Mouse (Mus musculus) heart, embryonic 13.5 days (tissue): ENCODE measurements around the gene Lyplal1. TPM values are rescaled to one million over a fixed set of nuclear protein-coding genes. Genes with fewer than 3 reads are reported as not detected.

ENCODE experiments used
- ATAC-seq: fragments of 200-750 bp; cut with Nextera tagmentation; 2 replicates; pipeline ENCODE4 v1.8.0; 2017; ENCODE audit warnings: moderate TSS enrichment; ENCODE audit not compliant: insufficient number of reproducible peaks, low FRiP score, low TSS enrichment; ENCODE audit errors: extremely low read depth
- H3K27ac ChIP-seq: fragments of 300-500 bp; sonication (generic); replicated peaks from 2 replicates; pipeline ENCODE4 v1.5.1; 2015; ENCODE audit warnings: moderate library complexity, mild to moderate bottlenecking, inconsistent platforms
- H3K27me3 ChIP-seq: fragments of 300-500 bp; sonication (generic); replicated peaks from 2 replicates; pipeline ENCODE4 v1.6.1; 2015; ENCODE audit warnings: mild to moderate bottlenecking, inconsistent platforms
- H3K36me3 ChIP-seq: fragments of 300-500 bp; sonication (generic); 2 replicates; pipeline ENCODE4 v1.6.1; 2015; ENCODE audit warnings: mild to moderate bottlenecking, inconsistent platforms
- H3K4me1 ChIP-seq: fragments of 300-500 bp; sonication (generic); 2 replicates; pipeline ENCODE4 v1.6.1; 2015; ENCODE audit warnings: inconsistent platforms
- H3K4me2 ChIP-seq: fragments of 300-500 bp; sonication (generic); 2 replicates; pipeline ENCODE4 v1.6.1; 2015; ENCODE audit warnings: inconsistent platforms, mild to moderate bottlenecking, moderate library complexity
- H3K4me3 ChIP-seq: fragments of 300-500 bp; sonication (generic); 2 replicates; pipeline ENCODE4 v1.5.1; 2015; ENCODE audit warnings: moderate library complexity, mild to moderate bottlenecking, inconsistent platforms
- H3K9ac ChIP-seq: fragments of 300-500 bp; sonication (generic); 2 replicates; pipeline ENCODE4 v1.6.1; 2015; ENCODE audit warnings: inconsistent platforms, mild to moderate bottlenecking, moderate library complexity
- H3K9me3 ChIP-seq: fragments of 300-500 bp; sonication (generic); 2 replicates; pipeline ENCODE4 v1.6.1; 2016; ENCODE audit warnings: inconsistent platforms
- WGBS: fragments of 180-500 bp; shearing (Covaris S2); methylation state at CpG from one replicate; pipeline ENCODE4 v1.1.7; 2015; ENCODE audit warnings: mixed read lengths; 5-methylcytosine and 5-hydroxymethylcytosine counted together
- polyA plus RNA-seq: library from polyadenylated mRNA; unstranded; fragments of >200 nt; fragmentation: Nextera tagmentation; extraction: Ambion mirVana; gene quantifications from 2 replicates; pipeline ENCODE4 v1.2.1, GENCODE M21; 2015

The Lyplal1 gene
- polyA plus RNA-seq, 1 experiment from 2014 or later: 12.9 TPM

DNA sequence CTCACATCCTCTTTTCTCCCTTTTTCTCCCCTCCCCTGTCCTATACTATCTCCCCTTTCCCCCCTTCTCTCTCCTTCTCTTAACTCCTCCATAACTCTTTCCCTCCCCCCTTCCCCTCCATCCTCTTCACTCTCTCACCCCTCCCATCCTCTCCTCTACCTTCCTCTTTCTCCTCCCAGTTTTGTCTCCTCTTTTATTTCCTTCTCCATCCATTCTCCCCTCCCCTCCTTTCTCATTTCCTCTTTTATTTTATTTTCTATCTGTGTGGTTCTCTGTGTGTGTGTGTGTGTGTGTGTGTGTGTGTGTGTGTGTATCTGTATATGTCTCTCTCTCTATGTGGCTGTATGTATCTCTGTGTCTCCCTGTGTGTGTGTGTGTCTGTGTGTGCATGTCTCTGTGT lies 6.6 kb upstream of the Lyplal1 start:
- Histone ChIP-seq H3K27me3 (no peaks in the 10 kb centered on the region), H3K9me3 (no peaks in the 10 kb centered on the region), H3K4me2 (no peak overlapping the region), H3K4me3 (no peak overlapping the region), H3K36me3 (no peaks in the 10 kb centered on the region), H3K9ac (no peak overlapping the region), H3K27ac (no peak overlapping the region), H3K4me1 (no peaks in the 10 kb centered on the region)
- no peak; the same call in 1 of the 2 replicates for ATAC-seq

DNA sequence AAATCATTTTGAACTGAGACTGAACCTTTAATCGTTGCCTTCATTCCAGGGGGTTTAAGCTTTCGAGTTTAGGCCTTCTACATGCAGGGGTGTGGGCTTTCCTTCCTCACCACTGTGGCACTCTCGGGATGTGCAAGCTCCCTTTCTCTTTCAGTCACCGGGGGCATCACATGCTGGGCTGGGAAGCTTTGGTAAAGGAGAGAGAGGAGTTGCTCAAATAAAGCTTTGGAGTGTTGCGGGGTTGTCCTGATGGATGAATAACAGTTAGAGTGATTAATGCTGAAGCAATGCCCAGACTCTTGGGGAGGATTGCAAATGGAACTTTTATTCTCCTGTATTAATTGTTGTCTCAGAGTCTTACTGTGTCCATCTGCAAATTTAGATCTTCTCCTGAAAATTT lies 2.7 kb upstream of the Lyplal1 start:
- peaks cover 12% of the 10 kb centered on the region for H3K4me1 ChIP-seq
- H3K9ac ChIP-seq: no peak overlapping the region
- no peak overlapping the region for H3K27ac ChIP-seq
- no peaks in the 10 kb centered on the region for H3K27me3 ChIP-seq
- no peaks in the 10 kb centered on the region for H3K9me3 ChIP-seq
- no peak overlapping the region for H3K4me3 ChIP-seq
- WGBS: 46% methylated on average over 5 of the region's 5 CpGs
- ATAC-seq: no peak
- no peak overlapping the region for H3K4me2 ChIP-seq
- no peaks in the 10 kb centered on the region for H3K36me3 ChIP-seq

DNA sequence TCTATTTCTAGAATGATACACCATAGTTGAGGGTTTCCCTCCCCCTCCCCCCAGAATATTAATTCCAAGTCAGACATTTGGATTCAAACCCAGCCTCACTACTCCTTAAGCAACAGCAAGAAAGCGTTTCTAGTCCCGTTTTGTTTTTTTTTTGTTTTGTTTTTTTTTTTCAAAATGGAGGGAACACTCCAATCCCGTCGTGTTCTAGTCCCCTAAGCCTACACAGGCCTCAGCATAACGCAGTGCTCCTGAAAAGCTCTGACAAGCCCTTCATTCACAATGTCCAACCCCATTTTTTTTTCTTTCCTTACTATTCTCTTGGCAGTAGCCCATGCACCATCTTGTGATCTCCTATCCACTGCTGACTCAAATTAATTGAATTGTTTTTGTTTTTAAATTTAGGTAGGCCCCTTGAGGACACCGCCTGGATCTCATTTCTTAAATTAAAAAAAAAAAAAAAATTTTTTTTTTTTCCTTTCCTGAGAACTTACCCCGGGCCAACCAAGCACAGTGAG lies 967 bp downstream of the Lyplal1 start:
- ATAC-seq: no peak
- no peaks in the 10 kb centered on the region for H3K27me3 ChIP-seq
- H3K4me2 ChIP-seq: peak overlapping the region; percentile 84
- H3K27ac ChIP-seq: no peak overlapping the region
- H3K4me1 ChIP-seq: peaks cover 12% of the 10 kb centered on the region
- WGBS: 76% methylated on average over 7 of the region's 7 CpGs
- no peaks in the 10 kb centered on the region for H3K9me3 ChIP-seq
- peaks cover 8% of the 10 kb centered on the region; the same call in 1 of the 2 replicates for H3K36me3 ChIP-seq
- H3K4me3 ChIP-seq: peak overlapping the region; percentile 83; the same call in 1 of the 2 replicates
- peak overlapping the region; percentile 91 for H3K9ac ChIP-seq

DNA sequence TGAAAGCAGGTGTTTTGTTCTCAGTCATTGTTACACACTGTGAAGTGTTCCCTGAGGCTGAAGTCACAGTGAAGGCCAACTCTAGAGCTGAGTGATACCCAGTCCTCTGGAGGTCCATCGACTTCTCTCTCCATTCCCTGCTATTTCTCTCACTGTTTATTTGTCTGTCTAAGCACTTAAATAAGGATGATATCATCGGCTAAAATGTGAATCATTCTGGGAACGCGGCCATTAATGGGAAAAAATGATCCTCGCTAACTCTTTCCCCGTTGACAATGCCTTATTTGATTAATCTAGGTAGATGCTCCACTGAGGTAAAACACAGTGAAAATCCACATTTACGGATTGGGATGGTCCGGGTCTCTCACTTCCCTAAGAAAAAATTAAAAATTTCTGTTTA lies 14.8 kb downstream of the Lyplal1 start:
- ATAC-seq: no peak
- H3K9me3 ChIP-seq: no peaks in the 10 kb centered on the region
- WGBS: 74% methylated on average over 8 of the region's 8 CpGs
- no peak overlapping the region for H3K27ac ChIP-seq
- H3K9ac ChIP-seq: no peak overlapping the region
- H3K36me3 ChIP-seq: no peaks in the 10 kb centered on the region
- no peak overlapping the region for H3K4me3 ChIP-seq
- H3K4me1 ChIP-seq: 0 out of 2 replicates have a peak, but pooled peaks cover 7% of the 10 kb centered on the region
- no peak overlapping the region for H3K4me2 ChIP-seq
- H3K27me3 ChIP-seq: no peaks in the 10 kb centered on the region

DNA sequence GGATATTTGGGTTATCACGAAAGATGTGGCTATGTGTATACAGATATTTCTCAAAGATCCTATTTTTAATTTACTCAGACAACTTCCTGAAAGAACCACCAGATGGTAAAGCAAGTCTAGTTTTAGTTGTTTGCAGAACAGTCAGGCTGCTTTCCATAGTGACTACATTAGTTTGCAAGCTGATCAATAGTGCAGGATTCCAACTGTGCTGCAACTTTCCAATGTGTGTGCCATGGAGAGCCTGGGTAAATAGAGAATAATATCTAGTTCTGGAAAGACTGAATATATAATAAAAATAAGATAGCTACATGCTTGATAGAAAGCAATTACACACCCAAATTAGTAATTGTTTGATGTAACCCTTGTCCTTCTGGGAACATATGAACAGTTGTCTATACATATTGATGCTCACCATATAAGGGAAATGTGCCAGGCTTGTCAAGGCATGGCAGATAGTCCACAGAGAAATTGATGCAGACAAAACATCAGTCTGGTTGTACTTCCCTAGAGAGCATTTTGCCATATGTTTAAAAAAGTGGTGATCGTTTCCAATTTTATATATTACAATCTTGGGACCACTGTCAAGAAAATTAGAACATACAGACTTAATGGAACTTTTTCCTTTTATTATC lies 50.7 kb downstream of the Lyplal1 start:
- H3K9me3 ChIP-seq: no peaks in the 10 kb centered on the region
- H3K36me3 ChIP-seq: no peaks in the 10 kb centered on the region
- H3K27me3 ChIP-seq: no peaks in the 10 kb centered on the region
- ATAC-seq: no peak
- H3K27ac ChIP-seq: no peak overlapping the region
- no peaks in the 10 kb centered on the region for H3K4me1 ChIP-seq
- WGBS: 84% methylated on average over 2 of the region's 2 CpGs
- no peak overlapping the region for H3K4me2 ChIP-seq
- no peak overlapping the region for H3K9ac ChIP-seq
- H3K4me3 ChIP-seq: no peak overlapping the region

DNA sequence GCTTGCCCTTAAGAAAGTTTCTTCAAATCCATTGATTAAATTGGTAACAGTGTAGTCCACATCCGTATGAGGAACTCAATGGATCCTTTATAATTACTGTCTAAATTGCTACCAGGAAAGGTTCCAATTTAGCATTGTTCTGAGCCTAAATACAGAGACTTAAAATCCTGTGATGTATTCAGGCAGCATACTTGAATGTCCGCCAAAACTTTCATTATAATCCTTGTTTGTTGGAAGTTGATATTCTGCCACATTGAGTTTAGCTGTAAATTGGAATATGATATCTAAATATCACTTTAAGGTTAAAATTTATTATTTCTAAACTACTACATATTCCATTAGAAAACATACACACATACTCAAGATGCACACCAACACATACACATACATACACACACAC lies 57.1 kb downstream of the Lyplal1 start:
- H3K36me3 ChIP-seq: no peaks in the 10 kb centered on the region
- no peak overlapping the region for H3K9ac ChIP-seq
- H3K27me3 ChIP-seq: no peaks in the 10 kb centered on the region
- ATAC-seq: no peak
- H3K4me2 ChIP-seq: no peak overlapping the region
- H3K4me3 ChIP-seq: no peak overlapping the region
- H3K27ac ChIP-seq: no peak overlapping the region
- no peaks in the 10 kb centered on the region for H3K4me1 ChIP-seq
- WGBS: 84% methylated on average over 2 of the region's 2 CpGs
- H3K9me3 ChIP-seq: no peaks in the 10 kb centered on the region

DNA sequence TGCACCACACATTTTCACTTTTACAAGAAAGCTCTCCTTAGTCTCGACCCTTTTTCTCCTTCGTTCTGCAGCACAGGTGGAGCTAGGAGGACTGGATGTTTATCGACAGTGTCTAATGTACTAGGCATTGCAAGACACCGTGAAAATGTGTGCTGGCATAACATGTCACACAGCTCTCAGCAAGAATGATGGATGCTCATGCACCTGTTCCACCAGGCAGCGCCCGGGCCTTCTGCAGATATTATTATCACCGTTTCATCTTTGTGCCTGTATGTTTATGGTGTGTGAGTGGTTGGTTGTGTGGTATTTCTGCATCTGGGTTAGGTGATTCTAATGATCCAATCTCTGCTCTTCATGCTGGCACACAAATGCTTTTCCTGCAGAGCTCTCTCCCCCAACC lies 62.9 kb downstream of the Lyplal1 start:
- ATAC-seq: no peak
- H3K27ac ChIP-seq: no peak overlapping the region
- peaks cover 3% of the 10 kb centered on the region; the same call in 1 of the 2 replicates for H3K9me3 ChIP-seq
- no peak overlapping the region for H3K4me2 ChIP-seq
- no peaks in the 10 kb centered on the region for H3K27me3 ChIP-seq
- no peaks in the 10 kb centered on the region for H3K36me3 ChIP-seq
- no peak overlapping the region for H3K4me3 ChIP-seq
- no peak overlapping the region for H3K9ac ChIP-seq
- WGBS: 78% methylated on average over 7 of the region's 7 CpGs
- H3K4me1 ChIP-seq: no peaks in the 10 kb centered on the region

DNA sequence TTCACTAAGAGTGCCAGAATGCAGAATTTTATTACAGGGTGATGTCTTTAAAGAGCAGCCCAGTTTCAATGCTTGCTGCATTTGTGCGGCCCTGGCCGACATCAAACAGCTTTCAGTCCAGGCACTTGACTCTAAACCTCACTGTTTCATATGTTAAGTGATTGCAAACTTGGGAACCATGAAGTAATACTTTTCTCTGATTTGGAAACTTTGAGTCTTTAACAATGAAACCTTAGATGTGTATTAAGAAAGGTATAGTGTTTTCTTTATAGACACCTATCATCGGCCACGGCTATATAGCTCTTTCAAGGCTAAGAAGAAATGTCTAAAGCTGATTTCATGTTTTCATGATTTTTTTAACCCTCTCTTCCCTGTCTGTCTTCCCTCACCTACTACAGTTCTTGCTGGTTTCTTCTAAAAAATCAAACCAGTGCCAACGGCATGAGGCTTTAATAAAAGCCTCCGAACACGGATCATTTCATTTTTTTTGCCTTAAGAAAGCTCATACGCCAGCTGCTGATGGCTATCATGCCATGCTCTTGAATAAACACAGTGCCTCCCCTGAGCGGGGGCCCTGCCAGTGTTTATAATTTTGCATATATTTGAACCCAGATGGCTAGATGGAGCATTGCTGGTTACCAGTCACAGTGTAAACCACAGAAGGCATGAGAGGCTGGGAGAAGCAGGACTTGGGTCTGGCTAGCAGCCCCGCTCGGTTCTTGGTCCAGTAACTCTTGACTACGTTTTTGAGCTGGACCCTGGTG lies 63.6 kb downstream of the Lyplal1 start:
- 78% methylated on average over 12 of the region's 12 CpGs for WGBS
- Histone ChIP-seq H3K27me3 (no peaks in the 10 kb centered on the region), H3K27ac (no peak overlapping the region), H3K9ac (no peak overlapping the region), H3K36me3 (no peaks in the 10 kb centered on the region), H3K4me1 (no peaks in the 10 kb centered on the region; the same call in 1 of the 2 replicates), H3K9me3 (peaks cover 3% of the 10 kb centered on the region; the same call in 1 of the 2 replicates), H3K4me3 (no peak overlapping the region), H3K4me2 (no peak overlapping the region)
- ATAC-seq: no peak

DNA sequence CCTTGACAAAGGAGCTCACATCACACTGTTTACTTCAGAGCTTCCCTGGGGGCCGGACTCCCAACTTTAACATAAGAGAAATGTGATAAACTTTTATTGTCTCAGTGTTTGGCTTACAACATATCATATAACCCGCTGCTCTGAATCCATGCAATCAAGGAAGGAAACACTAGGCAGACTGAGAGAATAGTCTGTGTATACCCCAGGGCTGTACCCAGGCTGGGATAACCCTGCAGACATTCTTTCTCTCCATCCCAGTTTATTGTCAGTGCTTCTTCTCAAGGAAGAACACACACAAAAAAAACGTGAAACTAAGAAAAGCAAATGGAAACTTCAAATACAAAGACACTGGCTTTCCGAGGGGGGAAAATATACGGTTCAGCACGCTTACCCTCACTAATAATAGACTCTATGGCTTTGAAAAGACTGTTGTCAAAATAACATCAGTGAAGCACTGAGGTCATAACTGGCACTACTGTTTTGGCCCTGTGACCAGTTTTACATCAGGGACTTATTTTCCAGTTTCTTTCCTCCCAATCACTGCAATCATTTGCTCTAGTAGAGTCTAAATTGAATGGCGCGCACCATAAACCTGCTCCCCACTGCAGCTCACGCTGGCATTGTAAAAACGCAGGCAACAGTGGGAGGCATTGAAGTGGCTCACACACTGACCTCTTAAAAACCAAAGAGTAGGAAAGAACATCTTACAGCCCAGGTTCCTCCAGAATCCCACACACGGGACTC lies 73.2 kb downstream of the Lyplal1 start:
- H3K4me3 ChIP-seq: no peak overlapping the region
- no peaks in the 10 kb centered on the region for H3K36me3 ChIP-seq
- H3K4me2 ChIP-seq: no peak overlapping the region
- no peak overlapping the region for H3K27ac ChIP-seq
- no peaks in the 10 kb centered on the region for H3K27me3 ChIP-seq
- no peak overlapping the region for H3K9ac ChIP-seq
- no peaks in the 10 kb centered on the region; the same call in 1 of the 2 replicates for H3K9me3 ChIP-seq
- H3K4me1 ChIP-seq: no peaks in the 10 kb centered on the region; the same call in 1 of the 2 replicates
- WGBS: 78% methylated on average over 11 of the region's 11 CpGs
- ATAC-seq: no peak

DNA sequence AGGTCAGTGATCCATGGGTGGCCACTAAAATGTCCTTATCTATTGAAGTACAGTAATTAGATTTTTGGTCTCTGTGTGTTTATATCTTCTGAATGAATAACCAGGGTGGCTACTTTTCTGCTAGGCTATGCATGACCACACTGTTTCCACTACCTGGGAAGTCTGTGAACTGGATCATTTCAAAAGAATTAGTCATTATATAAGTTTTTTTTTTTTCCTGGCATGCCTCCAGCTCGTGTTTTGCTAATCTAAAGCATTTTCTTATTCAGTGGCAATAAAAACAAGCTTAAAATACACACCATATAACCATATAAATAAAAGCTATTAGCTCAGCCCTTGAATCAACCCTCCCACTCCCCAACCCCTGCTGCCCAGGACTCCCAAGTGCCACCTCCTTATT lies 75.3 kb downstream of the Lyplal1 start:
- WGBS: 54% methylated on average over 1 of the region's 1 CpGs
- Histone ChIP-seq H3K27ac (no peak overlapping the region), H3K9ac (no peak overlapping the region), H3K9me3 (no peaks in the 10 kb centered on the region), H3K4me3 (no peak overlapping the region), H3K27me3 (no peaks in the 10 kb centered on the region), H3K4me2 (no peak overlapping the region), H3K36me3 (no peaks in the 10 kb centered on the region), H3K4me1 (no peaks in the 10 kb centered on the region)
- no peak for ATAC-seq
